Mouse (Mus musculus) limb, embryonic 15.5 days (tissue): ENCODE results near the gene Wfdc5. TPM values are rescaled to one million over a fixed set of nuclear protein-coding genes. Genes with fewer than 3 reads are reported as not detected.

Experiments
- ATAC-seq: fragments of 200-750 bp; cut with Nextera tagmentation; 2 replicates; pipeline ENCODE4 v1.8.0; 2017; ENCODE audit warnings: low read depth, moderate TSS enrichment; ENCODE audit not compliant: insufficient number of reproducible peaks, low FRiP score, low TSS enrichment
- H3K27ac ChIP-seq: fragments of 300-500 bp; sonication (generic); 2 replicates; pipeline ENCODE4 v1.5.1; 2015; ENCODE audit warnings: moderate library complexity, mild to moderate bottlenecking, inconsistent platforms
- H3K27me3 ChIP-seq: fragments of 300-500 bp; sonication (generic); 2 replicates; pipeline ENCODE4 v1.6.1; 2015; ENCODE audit warnings: inconsistent platforms
- H3K36me3 ChIP-seq: fragments of 300-500 bp; sonication (generic); 2 replicates; pipeline ENCODE4 v1.6.1; 2015; ENCODE audit warnings: inconsistent platforms
- H3K4me1 ChIP-seq: fragments of 300-500 bp; sonication (generic); 2 replicates; pipeline ENCODE4 v1.6.1; 2015; ENCODE audit warnings: inconsistent platforms
- H3K4me2 ChIP-seq: fragments of 300-500 bp; sonication (generic); 2 replicates; pipeline ENCODE4 v1.6.1; 2015; ENCODE audit warnings: mild to moderate bottlenecking, inconsistent platforms
- H3K4me3 ChIP-seq: fragments of 300-500 bp; sonication (generic); 2 replicates; pipeline ENCODE4 v1.5.1; 2015; ENCODE audit warnings: mild to moderate bottlenecking, inconsistent platforms
- H3K9ac ChIP-seq: fragments of 300-500 bp; sonication (generic); 2 replicates; pipeline ENCODE4 v1.6.1; 2015; ENCODE audit warnings: inconsistent platforms
- H3K9me3 ChIP-seq: fragments of 300-500 bp; sonication (generic); 2 replicates; pipeline ENCODE4 v1.6.1; 2016; ENCODE audit warnings: inconsistent platforms
- WGBS: fragments of 180-500 bp; shearing (Covaris S2); methylation state at CpG from one replicate; pipeline ENCODE4 v1.1.7; 2015; 5-methylcytosine and 5-hydroxymethylcytosine counted together
- polyA plus RNA-seq: library from polyadenylated mRNA; unstranded; fragments of >200 nt; fragmentation: Nextera tagmentation; extraction: Ambion mirVana; gene quantifications from 2 replicates; pipeline ENCODE4 v1.2.1, GENCODE M21; 2015

Wfdc5 gene
- polyA plus RNA-seq, 1 experiment from 2014 or later, result 9.1 TPM

- Histone ChIP-seq H3K27ac (no peak overlapping the region), H3K4me2 (no peak overlapping the region), H3K27me3 (no peaks in the 10 kb centered on the region), H3K4me1 (no peaks in the 10 kb centered on the region), H3K4me3 (no peak overlapping the region), H3K9me3 (no peaks in the 10 kb centered on the region), H3K9ac (no peak overlapping the region), H3K36me3 (no peaks in the 10 kb centered on the region)
- WGBS, result 68% methylated on average over 5 of the region's 5 CpGs
- no peak for ATAC-seq
Observed at GRCm38 (mm10) chr2:164194959-164195630, 12.6 kb upstream of the Wfdc5 start.

- no peak overlapping the region for H3K4me2 ChIP-seq
- no peak for ATAC-seq
Observed at GRCm38 (mm10) chr2:164192279-164192678, 9.7 kb upstream of the Wfdc5 start.

GRCm38 (mm10) chr2:164190576-164190975, 8.0 kb upstream of the Wfdc5 start, which contains the start of gene Wfdc12:
Gene Wfdc12, minus strand, starts transcription at chr2:164190608.
- ATAC-seq, result no peak
- Histone ChIP-seq H3K4me1 (no peaks in the 10 kb centered on the region), H3K9ac (no peak within 1 kb of the TSS), H3K4me3 (no peak within 1 kb of the TSS), H3K27me3 (no peaks in the 10 kb centered on the region), H3K4me2 (no peak within 1 kb of the TSS), H3K36me3 (no peaks in the 10 kb centered on the region), H3K27ac (no peak within 1 kb of the TSS), H3K9me3 (no peaks in the 10 kb centered on the region)
- 87% methylated on average over 6 of the region's 6 CpGs for whole genome bisulfite sequencing

More at GRCm38 (mm10) chr2:164192279-164192678, 9.7 kb upstream of the Wfdc5 start:
- Histone ChIP-seq H3K27me3 (no peaks in the 10 kb centered on the region), H3K27ac (no peak overlapping the region), H3K4me3 (no peak overlapping the region), H3K9me3 (no peaks in the 10 kb centered on the region), H3K4me1 (no peaks in the 10 kb centered on the region), H3K9ac (no peak overlapping the region), H3K36me3 (no peaks in the 10 kb centered on the region)

GRCm38 (mm10) chr2:164188722-164189121, 6.2 kb upstream of the Wfdc5 start:
- Histone ChIP-seq H3K9ac (no peak overlapping the region), H3K27me3 (no peaks in the 10 kb centered on the region), H3K36me3 (no peaks in the 10 kb centered on the region), H3K9me3 (no peaks in the 10 kb centered on the region), H3K27ac (no peak overlapping the region), H3K4me1 (peaks cover 7% of the 10 kb centered on the region), H3K4me2 (no peak overlapping the region), H3K4me3 (no peak overlapping the region)
- 30% methylated on average over 5 of the region's 5 CpGs for WGBS
- no peak for ATAC-seq

- Histone ChIP-seq H3K9ac (no peak overlapping the region), H3K4me1 (peaks cover 12% of the 10 kb centered on the region), H3K4me3 (no peak overlapping the region), H3K4me2 (no peak overlapping the region), H3K27me3 (no peaks in the 10 kb centered on the region), H3K27ac (peak overlapping the region; percentile 44), H3K36me3 (no peaks in the 10 kb centered on the region), H3K9me3 (no peaks in the 10 kb centered on the region)
- 35% methylated on average over 9 of the region's 9 CpGs for WGBS
- ATAC-seq, result no peak; the same call in 1 of the 2 replicates
Observed at GRCm38 (mm10) chr2:164184145-164184719, 1.7 kb upstream of the Wfdc5 start.

- H3K9ac ChIP-seq, result no peak overlapping the region
- H3K4me1 ChIP-seq, result peaks cover 12% of the 10 kb centered on the region
- no peak overlapping the region for H3K4me2 ChIP-seq
- H3K4me3 ChIP-seq, result no peak overlapping the region
- H3K36me3 ChIP-seq, result no peaks in the 10 kb centered on the region
- peaks cover 2% of the 10 kb centered on the region; the same call in 1 of the 2 replicates for H3K27me3 ChIP-seq
- no peaks in the 10 kb centered on the region for H3K9me3 ChIP-seq
- peak overlapping the region; percentile 28; the same call in 1 of the 2 replicates for H3K27ac ChIP-seq
- ATAC-seq, result no peak
- WGBS, result 55% methylated on average over 9 of the region's 9 CpGs
Observed at GRCm38 (mm10) chr2:164183340-164183739, 798 bp upstream of the Wfdc5 start.

GRCm38 (mm10) chr2:164180770-164181169, 1.8 kb downstream of the Wfdc5 start:
- Histone ChIP-seq H3K4me2 (no peak overlapping the region), H3K27ac (no peak overlapping the region), H3K9me3 (no peaks in the 10 kb centered on the region), H3K27me3 (peaks cover 5% of the 10 kb centered on the region; the same call in 1 of the 2 replicates), H3K4me3 (no peak overlapping the region), H3K36me3 (no peaks in the 10 kb centered on the region), H3K4me1 (peaks cover 12% of the 10 kb centered on the region), H3K9ac (no peak overlapping the region)
- 79% methylated on average over 4 of the region's 4 CpGs for WGBS
- ATAC-seq, result no peak

GRCm38 (mm10) chr2:164180124-164180523, 2.4 kb downstream of the Wfdc5 start:
- Histone ChIP-seq H3K27me3 (peaks cover 5% of the 10 kb centered on the region; the same call in 1 of the 2 replicates), H3K4me2 (no peak overlapping the region), H3K27ac (no peak overlapping the region), H3K36me3 (no peaks in the 10 kb centered on the region), H3K4me1 (peaks cover 12% of the 10 kb centered on the region), H3K4me3 (no peak overlapping the region), H3K9ac (no peak overlapping the region), H3K9me3 (no peaks in the 10 kb centered on the region)
- WGBS, result 42% methylated on average over 3 of the region's 3 CpGs
- ATAC-seq, result no peak

GRCm38 (mm10) chr2:164177831-164178230, 4.7 kb downstream of the Wfdc5 start:
- Histone ChIP-seq H3K27me3 (peaks cover 8% of the 10 kb centered on the region; the same call in 1 of the 2 replicates), H3K4me3 (no peak overlapping the region), H3K4me1 (peaks cover 3% of the 10 kb centered on the region; the same call in 1 of the 2 replicates), H3K9ac (no peak overlapping the region), H3K36me3 (no peaks in the 10 kb centered on the region), H3K4me2 (no peak overlapping the region), H3K27ac (no peak overlapping the region), H3K9me3 (no peaks in the 10 kb centered on the region)
- WGBS, result 60% methylated on average over 5 of the region's 5 CpGs
- ATAC-seq, result no peak

GRCm38 (mm10) chr2:164175850-164176249, 6.7 kb downstream of the Wfdc5 start:
- peaks cover 9% of the 10 kb centered on the region for H3K4me1 ChIP-seq
- no peak overlapping the region for H3K4me2 ChIP-seq
- H3K27me3 ChIP-seq, result peaks cover 19% of the 10 kb centered on the region
- H3K36me3 ChIP-seq, result no peaks in the 10 kb centered on the region
- H3K9ac ChIP-seq, result no peak overlapping the region
- no peak overlapping the region for H3K4me3 ChIP-seq
- no peaks in the 10 kb centered on the region for H3K9me3 ChIP-seq
- no peak for ATAC-seq
- WGBS, result 79% methylated on average over 3 of the region's 3 CpGs
- H3K27ac ChIP-seq, result no peak overlapping the region

GRCm38 (mm10) chr2:164174649-164175395, 7.7 kb downstream of the Wfdc5 start:
- Histone ChIP-seq H3K4me2 (no peak overlapping the region), H3K27me3 (peaks cover 30% of the 10 kb centered on the region), H3K9ac (no peak overlapping the region), H3K27ac (no peak overlapping the region), H3K36me3 (no peaks in the 10 kb centered on the region), H3K9me3 (no peaks in the 10 kb centered on the region), H3K4me1 (peaks cover 14% of the 10 kb centered on the region), H3K4me3 (no peak overlapping the region)
- no peak for ATAC-seq
- 70% methylated on average over 8 of the region's 8 CpGs for WGBS

GRCm38 (mm10) chr2:164173394-164173793, 9.1 kb downstream of the Wfdc5 start:
- H3K27ac ChIP-seq, result no peak overlapping the region
- H3K27me3 ChIP-seq, result peaks cover 42% of the 10 kb centered on the region
- ATAC-seq, result no peak
- WGBS, result 61% methylated on average over 3 of the region's 3 CpGs
- no peak overlapping the region for H3K4me2 ChIP-seq
- no peak overlapping the region for H3K9ac ChIP-seq
- no peak overlapping the region for H3K4me3 ChIP-seq
- peaks cover 19% of the 10 kb centered on the region for H3K4me1 ChIP-seq
- H3K9me3 ChIP-seq, result no peaks in the 10 kb centered on the region
- no peaks in the 10 kb centered on the region for H3K36me3 ChIP-seq
